Mouse (Mus musculus): ENCODE measurements around the gene Hmgcs1.
A peak's percentile ranks its signal among the peaks of the same experiment; 100 is the strongest.

The Hmgcs1 gene

GRCm38 (mm10) chr13:119753859-119754634, 63.9 kb downstream of the Hmgcs1 start:
- peak; percentile 64 for DNase-seq (ENCODE audit: low read depth)

GRCm38 (mm10) chr13:119754635-119755020, 64.4 kb downstream of the Hmgcs1 start:
- peak; percentile 35 for DNase-seq (ENCODE audit: low read depth)

GRCm38 (mm10) chr13:119755141-119755547, 65.0 kb downstream of the Hmgcs1 start:
- peak; percentile 18 for DNase-seq (ENCODE audit: low read depth)

- peak; percentile 83 for DNase-seq (ENCODE audit: low read depth)
Measured at GRCm38 (mm10) chr13:119755681-119756471, 65.7 kb downstream of the Hmgcs1 start, which contains the start of gene Nim1k. TSS of gene Nim1k (minus strand) at chr13:119755882.

GRCm38 (mm10) chr13:119756831-119757230, 66.7 kb downstream of the Hmgcs1 start:
- peak; percentile 43 for DNase-seq (ENCODE audit: low read depth)

Measured in NIH3T3 (cell line).